Mouse (Mus musculus) heart, embryonic 12.5 days (tissue): ENCODE results near the gene Gpr107. TPM values are rescaled to one million over a fixed set of nuclear protein-coding genes. Genes with fewer than 3 reads are reported as not detected.
"Not testable (repeated sequence)": the region's sequence is repeated elsewhere in the genome, so short reads cannot be mapped to it uniquely, and the experiment has no call there.

Experiments
- ATAC-seq: fragments of 200-750 bp; cut with Nextera tagmentation; 2 replicates; pipeline ENCODE4 v1.8.0; 2017; ENCODE audit warnings: moderate TSS enrichment, moderate library complexity; ENCODE audit not compliant: insufficient number of reproducible peaks, low FRiP score
- H3K27ac ChIP-seq: fragments of 300-500 bp; sonication (generic); 2 replicates; pipeline ENCODE4 v1.5.1; 2016; ENCODE audit warnings: mild to moderate bottlenecking, moderate library complexity; ENCODE audit not compliant: poor library complexity, severe bottlenecking
- H3K27me3 ChIP-seq: fragments of 300-500 bp; sonication (generic); replicated peaks from 2 replicates; pipeline ENCODE4 v1.6.1; 2016; ENCODE audit warnings: mild to moderate bottlenecking, moderate library complexity
- H3K36me3 ChIP-seq: fragments of 300-500 bp; sonication (generic); 2 replicates; pipeline ENCODE4 v1.6.1; 2016; ENCODE audit warnings: mild to moderate bottlenecking, moderate library complexity
- H3K4me1 ChIP-seq: fragments of 300-500 bp; sonication (generic); replicated peaks from 2 replicates; pipeline ENCODE4 v1.6.1; 2016; ENCODE audit warnings: mild to moderate bottlenecking
- H3K4me2 ChIP-seq: fragments of 300-500 bp; sonication (generic); 2 replicates; pipeline ENCODE4 v1.6.1; 2016; ENCODE audit warnings: mild to moderate bottlenecking, moderate library complexity
- H3K4me3 ChIP-seq: fragments of 300-500 bp; sonication (generic); 2 replicates; pipeline ENCODE4 v1.5.1; 2016; ENCODE audit warnings: mild to moderate bottlenecking
- H3K9ac ChIP-seq: fragments of 300-500 bp; sonication (generic); 2 replicates; pipeline ENCODE4 v1.6.1; 2016; ENCODE audit warnings: mild to moderate bottlenecking, moderate library complexity
- H3K9me3 ChIP-seq: fragments of 300-500 bp; sonication (generic); replicated peaks from 2 replicates; pipeline ENCODE4 v1.6.1; 2016; ENCODE audit warnings: mild to moderate bottlenecking, moderate library complexity
- WGBS: fragments of 180-500 bp; shearing (Covaris S2); methylation state at CpG from one replicate; pipeline ENCODE4 v1.1.7; 2016; 5-methylcytosine and 5-hydroxymethylcytosine counted together
- polyA plus RNA-seq: library from polyadenylated mRNA; unstranded; fragments of >200 nt; fragmentation: Nextera tagmentation; extraction: Ambion mirVana; gene quantifications from 2 replicates; pipeline ENCODE4 v1.2.1, GENCODE M21; 2016

Gpr107 gene
- polyA plus RNA-seq, 1 experiment from 2014 or later = 37.4 TPM

DNA sequence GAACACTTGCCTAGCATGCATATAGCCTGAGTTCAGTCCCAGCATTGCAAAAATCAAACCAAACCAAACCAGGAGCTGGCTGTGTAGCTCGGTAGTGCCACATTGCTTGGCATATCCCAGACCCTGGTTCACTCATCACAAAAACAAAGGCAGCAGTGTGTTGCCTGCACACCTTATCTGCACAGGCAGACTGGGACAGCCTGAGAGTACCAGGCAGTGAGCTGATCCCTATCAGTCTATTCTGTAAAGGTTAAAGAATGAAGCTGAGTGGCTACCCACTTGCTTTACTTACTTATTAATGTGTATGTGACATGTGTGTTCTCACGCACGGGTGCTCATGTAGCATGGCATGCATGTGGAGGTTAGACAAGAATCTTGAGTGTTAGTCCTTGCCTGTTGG is 4.7 kb downstream of the Gpr107 start:
- Histone ChIP-seq H3K9ac (no peak overlapping the region), H3K4me3 (no peak overlapping the region), H3K9me3 (no peaks in the 10 kb centered on the region), H3K27ac (no peak overlapping the region), H3K4me1 (peaks cover 41% of the 10 kb centered on the region), H3K4me2 (no peak overlapping the region), H3K27me3 (no peaks in the 10 kb centered on the region), H3K36me3 (peaks cover 3% of the 10 kb centered on the region; the same call in 1 of the 2 replicates)
- ATAC-seq = no peak
- WGBS = 48% methylated on average over 3 of the region's 3 CpGs

- no peak overlapping the region for H3K4me2 ChIP-seq
- peaks cover 51% of the 10 kb centered on the region for H3K4me1 ChIP-seq
- H3K9me3 ChIP-seq = no peaks in the 10 kb centered on the region
- H3K27me3 ChIP-seq = no peaks in the 10 kb centered on the region
- no peak overlapping the region for H3K4me3 ChIP-seq
- H3K9ac ChIP-seq = no peak overlapping the region
- ATAC-seq = no peak
- peaks cover 3% of the 10 kb centered on the region; the same call in 1 of the 2 replicates for H3K36me3 ChIP-seq
- 55% methylated on average over 10 of the region's 10 CpGs for WGBS
- no peak overlapping the region for H3K27ac ChIP-seq
Measured at GRCm38 (mm10) chr2:31160147-31160920, 8.2 kb downstream of the Gpr107 start.

DNA sequence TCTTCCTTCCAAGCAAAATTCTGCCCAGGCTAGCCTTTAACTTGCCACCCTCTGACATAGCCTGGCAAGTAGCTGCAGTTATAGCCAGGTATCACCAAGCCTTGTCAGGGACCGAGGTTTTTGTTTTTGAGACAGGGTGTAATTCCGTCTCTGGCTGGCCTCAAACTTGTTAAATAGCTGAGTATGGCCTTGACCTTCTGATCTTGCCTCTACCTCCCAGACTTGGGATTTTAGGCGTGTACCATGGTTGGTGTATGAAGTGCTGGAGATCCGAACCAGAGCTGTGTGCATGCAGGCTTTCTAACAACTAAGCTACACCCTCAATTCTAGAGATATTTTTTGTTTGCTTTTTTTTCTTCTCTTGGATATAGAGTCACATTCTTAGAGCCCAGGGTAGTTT is 9.5 kb downstream of the Gpr107 start:
- H3K9me3 ChIP-seq = no peaks in the 10 kb centered on the region
- H3K27me3 ChIP-seq = no peaks in the 10 kb centered on the region
- 76% methylated on average over 4 of the region's 4 CpGs for WGBS
- no peak overlapping the region for H3K27ac ChIP-seq
- no peak overlapping the region for H3K4me2 ChIP-seq
- no peak overlapping the region for H3K9ac ChIP-seq
- peaks cover 59% of the 10 kb centered on the region for H3K4me1 ChIP-seq
- H3K36me3 ChIP-seq = peaks cover 5% of the 10 kb centered on the region; the same call in 1 of the 2 replicates
- H3K4me3 ChIP-seq = no peak overlapping the region
- no peak for ATAC-seq

DNA sequence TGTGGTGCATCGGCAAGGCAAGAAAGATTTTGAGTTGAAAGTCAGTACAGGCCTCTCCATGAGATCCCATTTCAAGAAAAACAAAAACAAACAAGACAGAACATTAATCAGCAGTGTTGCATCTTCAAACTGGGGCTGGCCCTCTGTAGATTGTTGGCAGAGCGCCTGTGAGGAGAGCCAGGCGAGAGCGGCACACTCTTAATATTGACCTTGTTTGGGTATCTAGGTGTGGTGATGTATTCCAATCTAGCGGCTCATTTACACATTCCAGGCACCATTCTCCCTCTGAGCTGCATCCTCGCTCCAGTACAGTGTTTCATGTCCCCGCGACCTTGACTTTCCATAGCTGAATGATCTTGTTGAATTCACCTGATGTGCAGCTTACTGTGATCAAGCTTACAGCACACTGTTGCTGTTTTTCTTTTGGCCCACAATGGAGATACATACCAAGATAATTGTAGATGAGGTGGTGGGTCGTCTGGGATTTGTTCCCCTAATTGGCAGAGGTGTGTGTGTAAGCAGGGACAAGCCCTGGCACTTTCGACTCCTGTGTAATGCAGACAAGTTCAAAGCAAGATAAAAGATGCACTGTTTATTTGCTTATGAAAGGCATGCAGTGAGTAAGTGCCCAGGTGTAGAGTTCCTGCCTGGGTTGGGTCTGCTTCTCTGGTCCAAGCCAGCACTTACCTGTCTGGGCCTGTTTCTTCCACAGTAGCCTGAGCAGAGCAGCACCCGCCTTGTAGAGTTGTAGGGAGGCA is 11.4 kb downstream of the Gpr107 start:
- 54% methylated on average over 11 of the region's 11 CpGs for WGBS
- peaks cover 24% of the 10 kb centered on the region for H3K36me3 ChIP-seq
- H3K4me2 ChIP-seq = peak overlapping the region; percentile 43; the same call in 1 of the 2 replicates
- H3K9me3 ChIP-seq = no peaks in the 10 kb centered on the region
- peak overlapping the region; percentile 98 for H3K27ac ChIP-seq
- no peaks in the 10 kb centered on the region for H3K27me3 ChIP-seq
- 0 out of 2 replicates have a peak overlapping the region, but pooled peaks have one; percentile 49 for H3K9ac ChIP-seq
- no peak for ATAC-seq
- peaks cover 58% of the 10 kb centered on the region for H3K4me1 ChIP-seq
- no peak overlapping the region for H3K4me3 ChIP-seq

GRCm38 (mm10) chr2:31164841-31165455 is 12.8 kb downstream of the Gpr107 start:
- peaks cover 35% of the 10 kb centered on the region for H3K36me3 ChIP-seq
- no peak overlapping the region for H3K4me3 ChIP-seq
- H3K9me3 ChIP-seq = no peaks in the 10 kb centered on the region
- ATAC-seq = peak; percentile 86
- peak overlapping the region; percentile 43 for H3K4me2 ChIP-seq
- 0 out of 2 replicates have a peak overlapping the region, but pooled peaks have one; percentile 21 for H3K9ac ChIP-seq
- no peaks in the 10 kb centered on the region for H3K27me3 ChIP-seq
- 5% methylated on average over 5 of the region's 5 CpGs for WGBS
- peak overlapping the region; percentile 98 for H3K27ac ChIP-seq
- peaks cover 52% of the 10 kb centered on the region for H3K4me1 ChIP-seq

DNA sequence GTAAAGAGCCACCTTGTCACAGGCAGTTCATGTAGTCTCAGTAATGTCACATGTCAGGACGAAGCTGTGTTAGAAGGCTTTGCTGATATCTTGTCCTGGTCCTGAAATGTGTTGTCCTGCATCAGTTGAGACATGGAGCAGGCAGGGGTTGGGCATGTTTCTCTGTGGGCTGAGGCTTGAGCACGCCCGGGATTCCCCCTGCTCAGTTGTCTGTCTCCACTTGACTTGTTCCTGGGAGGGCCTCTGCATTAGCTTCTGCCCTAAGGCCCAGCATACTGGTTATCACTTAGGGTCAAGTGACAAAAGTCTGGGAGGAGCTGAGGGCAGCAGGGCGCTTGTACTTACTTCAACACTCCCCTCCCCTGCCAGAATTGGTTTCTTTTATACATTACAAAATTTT is 13.4 kb downstream of the Gpr107 start:
- Histone ChIP-seq H3K36me3 (peaks cover 41% of the 10 kb centered on the region), H3K4me2 (peak overlapping the region; percentile 43), H3K4me3 (no peak overlapping the region), H3K4me1 (peaks cover 49% of the 10 kb centered on the region), H3K9ac (0 out of 2 replicates have a peak overlapping the region, but pooled peaks have one; percentile 21), H3K27me3 (no peaks in the 10 kb centered on the region), H3K9me3 (no peaks in the 10 kb centered on the region), H3K27ac (peak overlapping the region; percentile 98)
- peak; percentile 43 for ATAC-seq
- WGBS = 9% methylated on average over 4 of the region's 4 CpGs

GRCm38 (mm10) chr2:31167571-31167970 is 15.5 kb downstream of the Gpr107 start:
- H3K9me3 ChIP-seq = not testable (repeated sequence)

DNA sequence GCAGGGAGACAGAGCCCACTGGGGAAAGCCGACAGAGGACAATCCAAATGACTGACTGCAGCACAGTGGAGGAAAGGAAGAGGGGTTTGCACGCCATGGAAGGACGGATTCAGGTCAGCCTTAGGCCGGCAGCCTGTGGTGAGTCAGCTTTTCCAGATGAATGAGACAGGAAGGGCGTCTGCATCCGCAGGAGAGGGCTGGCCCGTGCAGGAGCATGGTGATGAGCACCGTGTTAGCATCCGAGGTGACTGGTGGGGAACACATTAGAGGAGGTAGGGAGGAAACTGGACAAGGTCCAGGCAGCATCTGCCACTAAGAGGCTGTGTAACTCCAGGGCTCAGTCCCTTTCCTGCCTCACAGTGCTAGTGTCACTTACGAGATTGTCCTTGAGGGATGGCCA is 16.9 kb downstream of the Gpr107 start:
- H3K4me1 ChIP-seq = peaks cover 35% of the 10 kb centered on the region
- ATAC-seq = peak; percentile 41
- no peaks in the 10 kb centered on the region for H3K9me3 ChIP-seq
- H3K27me3 ChIP-seq = no peaks in the 10 kb centered on the region
- H3K9ac ChIP-seq = no peak overlapping the region
- H3K27ac ChIP-seq = peak overlapping the region; percentile 61
- H3K4me2 ChIP-seq = no peak overlapping the region
- 69% methylated on average over 10 of the region's 10 CpGs for WGBS
- no peak overlapping the region for H3K4me3 ChIP-seq
- peaks cover 76% of the 10 kb centered on the region for H3K36me3 ChIP-seq

More at GRCm38 (mm10) chr2:31167571-31167970, 15.5 kb downstream of the Gpr107 start:
- not testable (repeated sequence) for H3K9ac ChIP-seq, H3K27me3 ChIP-seq, ATAC-seq, H3K4me3 ChIP-seq, H3K27ac ChIP-seq, H3K4me2 ChIP-seq
- Histone ChIP-seq H3K4me1 (peaks cover 49% of the 10 kb centered on the region), H3K36me3 (peaks cover 61% of the 10 kb centered on the region)
- WGBS = 94% methylated on average over 2 of the region's 2 CpGs

- 88% methylated on average over 6 of the region's 6 CpGs for WGBS
- H3K27me3 ChIP-seq = no peaks in the 10 kb centered on the region
- no peak overlapping the region for H3K4me3 ChIP-seq
- no peak overlapping the region for H3K9ac ChIP-seq
- peaks cover 24% of the 10 kb centered on the region for H3K4me1 ChIP-seq
- no peaks in the 10 kb centered on the region for H3K9me3 ChIP-seq
- no peak for ATAC-seq
- H3K4me2 ChIP-seq = no peak overlapping the region
- peaks cover 87% of the 10 kb centered on the region for H3K36me3 ChIP-seq
- no peak overlapping the region for H3K27ac ChIP-seq
Measured at GRCm38 (mm10) chr2:31170164-31170563, 18.0 kb downstream of the Gpr107 start.

DNA sequence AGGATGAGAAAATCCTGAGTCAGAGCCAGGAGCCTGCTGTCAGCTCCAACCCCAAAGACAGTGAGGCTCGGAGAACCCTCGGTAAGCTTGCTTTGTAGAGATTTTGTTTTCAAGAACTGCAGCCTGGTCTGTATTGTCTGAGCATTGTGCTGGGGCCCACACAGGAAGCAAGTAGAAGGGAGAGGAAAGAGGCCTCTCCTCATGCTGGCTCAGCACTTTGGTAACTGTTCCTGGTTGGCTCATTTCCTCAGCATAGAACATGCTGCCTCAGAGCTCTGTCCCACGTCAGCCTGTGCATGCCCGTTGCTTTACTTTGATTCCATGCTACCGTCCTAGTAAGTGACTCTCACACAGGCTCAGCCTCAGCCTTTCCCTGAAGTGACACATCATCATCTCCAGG is 19.9 kb downstream of the Gpr107 start:
- H3K9me3 ChIP-seq = no peaks in the 10 kb centered on the region
- 72% methylated on average over 5 of the region's 5 CpGs for WGBS
- peak overlapping the region; percentile 76 for H3K27ac ChIP-seq
- H3K27me3 ChIP-seq = no peaks in the 10 kb centered on the region
- peak; percentile 44; the same call in 1 of the 2 replicates for ATAC-seq
- H3K36me3 ChIP-seq = peaks cover 100% of the 10 kb centered on the region
- no peak overlapping the region for H3K9ac ChIP-seq
- H3K4me1 ChIP-seq = peaks cover 9% of the 10 kb centered on the region; the same call in 1 of the 2 replicates
- no peak overlapping the region for H3K4me2 ChIP-seq
- no peak overlapping the region for H3K4me3 ChIP-seq

DNA sequence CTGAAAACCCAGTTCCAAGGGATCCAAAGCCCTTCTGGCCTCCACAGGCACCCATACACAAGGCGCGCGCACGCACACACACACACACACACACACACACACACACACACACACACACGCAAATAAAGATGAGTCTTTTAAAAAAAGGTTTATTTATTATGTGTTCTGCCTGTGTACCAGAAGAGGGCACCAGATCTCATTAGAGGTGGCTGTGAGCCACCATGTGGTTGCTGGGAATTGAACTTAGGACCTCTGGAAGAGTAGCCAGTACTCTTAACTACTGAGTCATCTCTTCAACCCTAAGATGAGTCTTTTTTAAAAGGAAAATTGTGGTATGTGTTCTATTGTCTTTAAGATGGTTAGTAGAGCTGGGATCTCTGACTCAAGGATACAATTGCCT is 20.4 kb downstream of the Gpr107 start:
- Histone ChIP-seq H3K4me3 (no peak overlapping the region), H3K9ac (no peak overlapping the region), H3K27ac (peak overlapping the region; percentile 76), H3K9me3 (no peaks in the 10 kb centered on the region), H3K4me1 (peaks cover 7% of the 10 kb centered on the region; the same call in 1 of the 2 replicates), H3K4me2 (no peak overlapping the region), H3K27me3 (no peaks in the 10 kb centered on the region), H3K36me3 (peaks cover 100% of the 10 kb centered on the region)
- no peak for ATAC-seq
- 90% methylated on average over 5 of the region's 5 CpGs for WGBS
